Mouse (Mus musculus) intestine, postnatal 0 days (tissue): ENCODE data around the gene Olfr890. TPM values are rescaled to one million over a fixed set of nuclear protein-coding genes. Genes with fewer than 3 reads are reported as not detected.
"Not testable (repeated sequence)": the region's sequence is repeated elsewhere in the genome, so short reads cannot be mapped to it uniquely, and the experiment has no call there.

Experiments used
- ATAC-seq: fragments of 200-750 bp; cut with Nextera tagmentation; 2 replicates; pipeline ENCODE4 v1.8.0; 2017; ENCODE audit warnings: mild to moderate bottlenecking, moderate TSS enrichment, moderate library complexity
- H3K27ac ChIP-seq: fragments of 300-500 bp; sonication (generic); 2 replicates; pipeline ENCODE4 v1.5.1; 2014; ENCODE audit warnings: mild to moderate bottlenecking, low read depth, low read length, moderate library complexity
- H3K27me3 ChIP-seq: fragments of 300-500 bp; sonication (generic); replicated peaks from 2 replicates; pipeline ENCODE4 v1.6.1; 2014; ENCODE audit warnings: low read length, mixed read lengths; ENCODE audit not compliant: control insufficient read depth, insufficient read depth
- H3K36me3 ChIP-seq: fragments of 300-500 bp; sonication (generic); 2 replicates; pipeline ENCODE4 v1.6.1; 2014; ENCODE audit warnings: mild to moderate bottlenecking, moderate library complexity; ENCODE audit not compliant: control insufficient read depth, insufficient read depth
- H3K4me1 ChIP-seq: fragments of 300-500 bp; sonication (generic); replicated peaks from 2 replicates; pipeline ENCODE4 v1.6.1; 2014; ENCODE audit warnings: antibody characterized with exemption, low read length, mixed read lengths; ENCODE audit not compliant: control insufficient read depth, insufficient read depth
- H3K4me2 ChIP-seq: fragments of 300-500 bp; sonication (generic); replicated peaks from 2 replicates; pipeline ENCODE4 v1.6.1; 2014; ENCODE audit warnings: low read depth, mild to moderate bottlenecking, moderate library complexity
- H3K4me3 ChIP-seq: fragments of 300-500 bp; sonication (generic); 2 replicates; pipeline ENCODE4 v1.5.1; 2014; ENCODE audit warnings: low read depth, low read length
- H3K9ac ChIP-seq: fragments of 300-500 bp; sonication (generic); 2 replicates; pipeline ENCODE4 v1.6.1; 2014; ENCODE audit warnings: mild to moderate bottlenecking, low read depth, low read length
- H3K9me3 ChIP-seq: fragments of 300-500 bp; sonication (generic); 2 replicates; pipeline ENCODE4 v1.6.1; 2016; ENCODE audit warnings: mixed run types; ENCODE audit not compliant: control insufficient read depth
- CTCF ChIP-seq: sonication (generic); IDR thresholded peaks from 2 replicates; pipeline ENCODE4 v1.5.1; 2016; ENCODE audit warnings: low read depth, mild to moderate bottlenecking, control low read depth, antibody characterized with exemption, moderate library complexity
- WGBS: fragments of 180-500 bp; shearing (Covaris S2); extraction: QIAGEN DNeasy Blood & Tissue Kit; methylation state at CpG from one replicate; pipeline ENCODE4 v1.1.7; 2014; 5-methylcytosine and 5-hydroxymethylcytosine counted together
- polyA plus RNA-seq: library from polyadenylated mRNA; unstranded; fragments of >200 nt; fragmentation: Nextera tagmentation; extraction: Ambion mirVana; gene quantifications from 2 replicates; pipeline ENCODE4 v1.2.1, GENCODE M21; 2015

Olfr890 gene
- polyA plus RNA-seq: not detected in 2 replicates

- no peak within 1 kb of the TSS for H3K9ac ChIP-seq
- H3K4me1 ChIP-seq: no peaks in the 10 kb centered on the region
- H3K9me3 ChIP-seq: no peaks in the 10 kb centered on the region
- no peak within 1 kb of the TSS for H3K4me2 ChIP-seq
- no peak for TF ChIP-seq CTCF
- ATAC-seq: no peak
- no peak within 1 kb of the TSS for H3K27ac ChIP-seq
- H3K36me3 ChIP-seq: no peaks in the 10 kb centered on the region
- H3K27me3 ChIP-seq: no peaks in the 10 kb centered on the region
- H3K4me3 ChIP-seq: no peak within 1 kb of the TSS
Observed at GRCm38 (mm10) chr9:38142217-38142616, at the start of gene Olfr890. Gene Olfr890, plus strand, starts transcription at chr9:38142517.

- ATAC-seq: no peak
- TF ChIP-seq CTCF: no peak
- 88% methylated on average over 1 of the region's 1 CpGs for WGBS
Observed at GRCm38 (mm10) chr9:38107828-38108227, 34.5 kb upstream of the Olfr890 start, which contains the start of gene Olfr888. Gene Olfr888, plus strand, starts transcription at chr9:38108128.

GRCm38 (mm10) chr9:38114898-38115297, 27.4 kb upstream of the Olfr890 start, which contains the start of gene Olfr889:
Gene Olfr889, plus strand, starts transcription at chr9:38115198.
- no peaks in the 10 kb centered on the region for H3K27me3 ChIP-seq
- ATAC-seq: no peak
- H3K4me2 ChIP-seq: no peak within 1 kb of the TSS
- H3K9ac ChIP-seq: no peak within 1 kb of the TSS
- no peaks in the 10 kb centered on the region for H3K36me3 ChIP-seq
- H3K4me1 ChIP-seq: no peaks in the 10 kb centered on the region
- no peak within 1 kb of the TSS for H3K4me3 ChIP-seq
- H3K9me3 ChIP-seq: no peaks in the 10 kb centered on the region
- TF ChIP-seq CTCF: no peak
- H3K27ac ChIP-seq: no peak within 1 kb of the TSS

More at GRCm38 (mm10) chr9:38107828-38108227, 34.5 kb upstream of the Olfr890 start, which contains the start of gene Olfr888:
- no peak within 1 kb of the TSS for H3K27ac ChIP-seq
- no peak within 1 kb of the TSS for H3K9ac ChIP-seq
- H3K4me2 ChIP-seq: no peak within 1 kb of the TSS
- no peak within 1 kb of the TSS for H3K4me3 ChIP-seq
- no peaks in the 10 kb centered on the region for H3K36me3 ChIP-seq
- no peaks in the 10 kb centered on the region for H3K27me3 ChIP-seq
- H3K9me3 ChIP-seq: no peaks in the 10 kb centered on the region
- no peaks in the 10 kb centered on the region for H3K4me1 ChIP-seq

GRCm38 (mm10) chr9:38168341-38168740, 26.0 kb downstream of the Olfr890 start:
- H3K36me3 ChIP-seq, H3K27ac ChIP-seq, H3K4me2 ChIP-seq, H3K9me3 ChIP-seq, H3K27me3 ChIP-seq, H3K4me1 ChIP-seq, H3K9ac ChIP-seq, ATAC-seq, H3K4me3 ChIP-seq: not testable (repeated sequence)
- 50% methylated on average over 2 of the region's 2 CpGs for WGBS

GRCm38 (mm10) chr9:38180721-38181120, 38.4 kb downstream of the Olfr890 start, which contains the start of gene Olfr891:
Gene Olfr891, minus strand, starts transcription at chr9:38180821.
- 0 out of 2 replicates have a peak, but pooled peaks cover 5% of the 10 kb centered on the region for H3K9me3 ChIP-seq
- 74% methylated on average over 1 of the region's 1 CpGs for WGBS
- no peak for ATAC-seq

More at GRCm38 (mm10) chr9:38180721-38181120, 38.4 kb downstream of the Olfr890 start, which contains the start of gene Olfr891:
- Histone ChIP-seq H3K27me3 (no peaks in the 10 kb centered on the region), H3K4me1 (no peaks in the 10 kb centered on the region), H3K27ac (no peak within 1 kb of the TSS), H3K9ac (no peak within 1 kb of the TSS), H3K36me3 (no peaks in the 10 kb centered on the region), H3K4me3 (no peak within 1 kb of the TSS), H3K4me2 (no peak within 1 kb of the TSS)
- no peak for TF ChIP-seq CTCF

Other genes with a start within 250 kb of the Olfr890 start
- gene Olfr145, start 245.8 kb upstream of the Olfr890 start, polyA plus RNA-seq: not detected in 2 replicates
- not detected in 2 replicates for gene Olfr878, start 224.7 kb upstream of the Olfr890 start, polyA plus RNA-seq
- gene Olfr881, start 150.7 kb upstream of the Olfr890 start, polyA plus RNA-seq: not detected in 2 replicates
- gene Olfr883, start 116.7 kb upstream of the Olfr890 start, polyA plus RNA-seq: not detected in 2 replicates
- gene Olfr884, start 96.0 kb upstream of the Olfr890 start, polyA plus RNA-seq: not detected in 2 replicates
- not detected in 2 replicates for gene Olfr885, start 81.2 kb upstream of the Olfr890 start, polyA plus RNA-seq
- gene Olfr887, start 58.4 kb upstream of the Olfr890 start, polyA plus RNA-seq: not detected in 2 replicates
- gene Olfr888, start 34.4 kb upstream of the Olfr890 start, polyA plus RNA-seq: not detected in 2 replicates
- not detected in 2 replicates for gene Olfr889, start 27.3 kb upstream of the Olfr890 start, polyA plus RNA-seq
- gene Olfr891, start 38.3 kb downstream of the Olfr890 start, polyA plus RNA-seq: not detected in 2 replicates
- not detected in 2 replicates for gene Olfr893, start 65.8 kb downstream of the Olfr890 start, polyA plus RNA-seq
- gene Olfr894, start 75.5 kb downstream of the Olfr890 start, polyA plus RNA-seq: not detected in 2 replicates
- gene Olfr143, start 110.3 kb downstream of the Olfr890 start, polyA plus RNA-seq: not detected in 2 replicates
- gene Olfr895, start 125.3 kb downstream of the Olfr890 start, polyA plus RNA-seq: not detected in 2 replicates
- gene Olfr896-ps1, start 148.6 kb downstream of the Olfr890 start, polyA plus RNA-seq: not detected in 2 replicates
- not detected in 2 replicates for gene Olfr25, start 186.5 kb downstream of the Olfr890 start, polyA plus RNA-seq
- gene Olfr898, start 205.9 kb downstream of the Olfr890 start, polyA plus RNA-seq: not detected in 2 replicates
- not detected in 2 replicates for gene Olfr250, start 224.4 kb downstream of the Olfr890 start, polyA plus RNA-seq
- not detected in 2 replicates for gene Olfr251, start 234.6 kb downstream of the Olfr890 start, polyA plus RNA-seq